Mouse (Mus musculus): Measurements from ENCODE around the gene Pdia2.

Gene Pdia2

GRCm38 (mm10) chr17:26198892-26199291 is at the start of gene Pdia2:
TSS of gene Pdia2 (minus strand) at chr17:26199087.
- DNase-seq: no peak

DNA sequence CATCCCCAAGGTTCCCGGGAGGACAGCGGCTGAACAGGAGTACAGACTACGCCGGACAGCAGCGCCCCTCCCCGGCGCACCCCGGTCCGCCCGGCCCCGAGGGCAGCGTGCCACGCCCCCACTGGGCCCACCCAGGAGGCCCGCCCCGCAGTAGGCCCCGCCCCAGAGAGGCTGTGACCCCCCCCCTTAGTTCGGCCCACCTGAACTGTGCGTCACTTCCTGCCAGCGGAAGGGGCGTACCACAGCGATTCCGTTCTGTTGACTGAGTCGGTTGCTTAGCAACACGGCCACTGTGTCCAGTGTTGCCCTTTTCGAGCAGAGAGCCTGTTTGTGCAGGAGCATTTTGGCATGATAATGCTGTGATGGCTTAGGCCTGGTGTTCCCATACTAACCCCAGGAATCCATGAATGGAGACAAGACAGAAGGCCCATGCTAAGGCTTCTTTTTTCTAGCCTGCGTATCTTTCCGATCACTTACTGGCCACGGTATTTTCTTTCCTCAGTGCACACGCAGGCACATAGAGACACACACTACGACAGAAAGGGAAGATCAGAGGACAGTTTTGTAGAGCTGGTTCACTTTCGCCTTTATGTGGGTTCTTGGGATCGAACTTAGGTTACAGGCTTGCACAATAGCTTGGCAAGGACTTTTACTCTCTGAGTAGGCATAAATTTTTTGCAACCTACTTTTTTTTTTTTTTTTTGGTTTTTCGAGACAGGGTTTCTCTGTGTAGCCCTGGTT is 45.4 kb upstream of the Pdia2 start, which contains the start of gene Fam234a:
Fam234a (minus strand) TSS at position 142 of the 741 bp plus-strand sequence.
- peak; percentile 96 for DNase-seq

DNA sequence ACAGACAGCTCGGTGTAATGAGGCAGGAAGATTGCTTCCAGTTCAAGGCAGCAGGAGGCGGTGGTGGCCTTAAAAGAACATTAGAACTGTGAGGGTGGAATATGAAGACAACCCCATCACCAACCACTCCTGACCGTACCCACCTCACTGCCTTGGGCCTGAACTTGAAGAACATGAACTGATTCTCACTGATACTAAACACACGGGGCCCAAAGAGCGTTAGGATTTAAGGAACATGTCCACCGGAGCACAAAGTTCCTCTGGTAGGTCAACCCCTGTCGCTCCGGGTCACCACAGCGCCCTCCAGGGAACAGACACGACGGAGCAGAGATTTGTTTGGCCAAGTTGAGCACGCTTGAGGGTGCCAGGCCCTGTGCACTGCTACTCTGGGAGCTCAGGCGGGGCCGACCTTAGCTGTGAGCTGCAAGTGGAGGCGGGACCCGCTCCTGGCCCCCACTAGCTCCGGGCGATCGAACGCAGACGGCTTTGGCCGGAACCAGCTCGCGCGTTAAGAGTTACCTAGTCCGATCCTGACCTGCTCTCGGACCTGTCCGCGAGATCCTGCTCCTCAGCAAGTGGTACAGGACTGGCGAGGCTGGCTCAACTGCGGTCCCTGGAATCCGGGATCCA is 44.7 kb upstream of the Pdia2 start:
- DNase-seq: peak; percentile 87

- no peak for DNase-seq
These were observed 42.1 kb upstream of the Pdia2 start for GRCm38 (mm10) chr17:26240990-26241389.

GRCm38 (mm10) chr17:26240120-26240790 is 41.4 kb upstream of the Pdia2 start:
- no peak for DNase-seq

DNA sequence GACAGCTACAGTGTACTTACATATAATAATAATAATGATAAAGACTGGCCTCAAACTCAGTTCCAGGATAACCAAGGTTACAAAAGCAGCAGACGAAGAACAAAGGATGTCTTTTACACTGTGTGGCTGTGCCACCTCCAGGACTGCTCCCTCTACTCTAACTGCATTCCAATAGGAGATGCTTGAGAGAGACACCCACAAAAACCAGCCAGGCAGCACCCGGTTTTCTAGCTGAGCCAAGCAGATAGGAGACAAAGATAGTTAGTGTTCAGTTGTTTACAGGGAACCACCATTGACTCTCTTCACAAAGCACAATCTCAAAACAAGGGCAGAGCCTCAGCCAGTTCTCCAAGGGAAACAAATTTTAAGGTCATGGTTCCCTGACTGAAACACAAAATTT is 40.7 kb upstream of the Pdia2 start:
- DNase-seq: no peak

- DNase-seq: no peak
These were observed 38.8 kb upstream of the Pdia2 start for GRCm38 (mm10) chr17:26237667-26238066.

DNA sequence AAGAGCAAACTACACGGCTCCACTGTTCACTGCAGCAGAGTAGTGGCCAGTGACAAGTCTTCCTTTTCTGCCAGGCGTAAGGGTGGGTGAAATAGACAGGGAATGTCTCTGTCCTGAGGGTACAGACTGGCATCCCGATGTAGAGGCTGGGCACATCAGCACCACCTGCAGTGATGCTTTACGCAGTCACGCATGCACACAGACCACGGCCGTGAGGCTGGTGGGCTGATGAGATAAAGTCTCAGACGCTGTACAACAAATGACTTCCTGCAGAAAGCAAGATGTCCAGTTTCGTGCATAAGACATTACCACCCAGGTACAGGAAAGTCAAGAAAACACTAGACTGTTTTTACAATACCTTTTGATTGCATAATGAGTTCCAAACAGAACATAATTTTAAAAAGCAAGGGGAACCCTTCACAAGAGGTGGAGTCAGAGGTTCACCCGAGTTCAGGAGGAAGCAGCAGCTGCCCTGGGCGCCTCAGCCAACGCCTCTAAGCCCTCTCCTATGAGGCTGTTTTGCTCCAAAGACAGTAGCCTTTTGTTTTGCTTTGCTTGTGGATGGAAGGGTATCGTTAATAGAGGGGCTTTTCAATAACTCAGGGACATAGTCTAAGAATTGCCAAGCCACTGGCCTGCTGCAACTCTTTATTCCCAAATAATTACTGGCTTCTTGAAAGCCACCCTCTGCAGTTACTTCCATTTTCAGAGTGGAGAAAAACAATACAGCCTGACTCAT is 36.4 kb upstream of the Pdia2 start:
- no peak for DNase-seq

DNA sequence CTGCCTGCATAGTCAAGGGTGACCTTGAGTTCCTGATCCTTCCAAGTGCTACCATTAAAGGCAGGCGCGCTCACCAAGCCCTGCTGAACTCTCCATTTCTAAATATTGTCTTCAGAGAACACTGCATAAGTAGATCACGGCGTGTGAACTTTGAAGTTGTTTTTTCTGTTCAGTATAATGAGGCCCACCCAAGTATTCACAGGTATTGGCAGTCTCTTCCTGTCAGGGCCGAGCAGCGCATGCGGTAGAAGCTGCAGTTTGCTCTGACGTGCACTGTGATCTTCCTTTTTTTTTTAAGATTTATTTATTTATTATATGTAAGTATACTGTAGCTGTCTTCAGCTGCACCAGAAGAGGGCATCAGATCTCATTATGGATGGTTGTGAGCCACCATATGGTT is 35.5 kb upstream of the Pdia2 start:
- DNase-seq: no peak

- no peak for DNase-seq
These were observed 34.0 kb upstream of the Pdia2 start for GRCm38 (mm10) chr17:26232863-26233262.

DNA sequence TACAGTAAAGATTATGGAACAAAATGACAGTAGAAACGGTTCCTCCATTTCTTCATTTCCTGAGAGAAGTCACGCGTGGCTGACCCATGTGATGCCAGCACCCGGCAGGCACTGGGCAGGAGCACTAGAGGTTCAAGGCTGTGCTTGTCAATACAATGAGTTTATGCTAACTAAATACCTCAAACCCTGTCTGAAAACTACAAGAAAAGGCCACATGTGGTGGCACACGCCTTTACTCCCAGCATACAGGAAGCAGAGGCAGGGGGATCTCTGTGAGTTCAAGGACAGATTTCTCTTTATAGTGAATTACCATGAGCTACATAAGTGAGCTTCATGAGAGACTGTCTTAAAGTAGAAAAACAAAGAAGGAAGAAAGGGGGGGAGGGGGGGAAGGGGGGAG is 32.3 kb upstream of the Pdia2 start:
- no peak for DNase-seq

DNA sequence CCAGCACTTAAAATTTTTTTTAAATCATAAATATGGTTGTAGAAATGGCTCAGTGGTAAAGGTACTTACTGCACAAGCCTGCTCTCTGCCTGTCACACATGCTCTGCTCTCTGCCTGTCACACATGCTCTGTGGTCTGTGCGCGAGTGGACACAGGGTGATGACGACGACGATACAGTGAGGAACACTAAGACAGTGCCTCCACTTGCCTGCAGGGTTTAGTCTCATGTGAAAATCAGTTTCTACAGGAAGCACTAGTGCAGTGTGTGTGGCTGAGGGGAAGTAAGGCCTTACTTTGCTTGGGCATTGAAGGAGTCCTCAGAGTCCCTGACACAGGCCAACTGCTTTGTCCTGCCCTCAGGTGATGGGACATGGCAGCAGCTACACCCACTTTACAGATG is 30.9 kb upstream of the Pdia2 start:
- no peak for DNase-seq

- peak; percentile 61 for DNase-seq
These were observed 26.3 kb upstream of the Pdia2 start for GRCm38 (mm10) chr17:26225150-26225549.

DNA sequence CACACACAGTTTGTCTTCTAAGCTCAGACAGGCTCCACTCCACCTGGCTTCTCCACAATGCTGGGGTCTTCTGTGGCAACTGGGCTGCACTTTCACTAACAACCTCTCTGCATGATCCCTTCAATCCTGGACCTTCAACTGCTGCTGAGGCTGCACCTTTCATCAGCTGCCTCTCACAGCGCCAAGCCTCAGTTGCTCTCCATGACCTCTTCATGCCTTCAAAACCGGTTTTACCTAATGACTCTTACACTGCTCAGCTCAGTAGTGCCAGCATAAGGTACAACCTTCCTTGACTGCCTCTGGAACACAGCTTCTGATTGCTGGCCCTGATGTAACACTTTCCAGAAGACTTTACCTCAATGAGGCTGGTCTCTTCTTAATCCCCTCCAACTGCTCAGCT is 22.6 kb upstream of the Pdia2 start:
- DNase-seq: no peak

- no peak for DNase-seq
These were observed 13.8 kb upstream of the Pdia2 start for GRCm38 (mm10) chr17:26212681-26213080.

DNA sequence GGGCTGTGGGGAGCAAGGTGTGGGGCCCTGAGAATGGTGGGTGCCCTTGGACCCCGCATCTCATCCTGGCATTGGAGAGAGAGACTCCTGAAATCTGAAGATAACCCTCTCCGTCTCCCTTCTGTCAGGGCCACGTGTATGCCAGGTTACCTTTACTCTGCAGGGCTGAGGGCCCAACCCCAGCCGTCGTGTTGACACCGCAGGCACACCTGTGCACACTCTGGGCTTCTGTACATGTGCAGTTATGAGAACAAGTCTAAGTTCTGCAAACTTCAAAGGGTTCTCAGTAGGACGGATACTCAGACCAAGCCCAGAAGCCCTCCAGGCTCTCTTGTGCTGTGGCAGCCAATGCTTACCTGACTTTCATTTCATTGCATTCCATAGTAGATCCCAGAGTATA is 13.4 kb upstream of the Pdia2 start:
- no peak for DNase-seq

GRCm38 (mm10) chr17:26207686-26208085 is 8.8 kb upstream of the Pdia2 start, which contains the start of gene Arhgdig:
TSS of gene Arhgdig (minus strand) at chr17:26207786.
- no peak for DNase-seq

GRCm38 (mm10) chr17:26206392-26206791 is 7.5 kb upstream of the Pdia2 start:
- DNase-seq: no peak

GRCm38 (mm10) chr17:26204766-26205165 is 5.9 kb upstream of the Pdia2 start:
- no peak for DNase-seq

DNA sequence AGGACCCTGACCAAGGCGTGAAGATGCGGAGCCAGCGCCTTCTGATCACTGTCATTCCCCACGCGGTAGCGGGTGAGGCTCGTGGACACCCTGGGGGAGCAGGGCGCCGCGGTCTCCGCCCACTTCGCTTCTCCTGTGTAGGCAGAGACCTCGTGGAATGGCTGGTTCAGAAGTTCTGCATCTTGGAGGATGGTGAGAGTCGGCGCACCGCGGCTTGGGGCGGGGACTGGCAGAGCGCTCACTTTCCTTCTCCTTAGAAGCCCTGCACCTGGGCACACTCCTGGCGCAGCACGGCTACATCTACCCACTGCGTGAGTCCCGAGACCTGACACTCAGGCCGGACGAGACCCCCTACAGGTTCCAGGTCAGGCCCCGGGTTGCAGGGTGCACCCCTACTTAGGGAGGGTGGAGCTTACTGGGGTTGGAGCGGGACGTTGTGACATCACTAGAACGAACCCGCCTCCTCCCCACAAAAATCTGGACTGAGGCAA is 4.5 kb upstream of the Pdia2 start:
- DNase-seq: peak; percentile 35

- peak; percentile 71 for DNase-seq
These were observed 3.9 kb upstream of the Pdia2 start, which contains the start of gene Rgs11 for GRCm38 (mm10) chr17:26202737-26203136. TSS of gene Rgs11 (plus strand) at chr17:26202951.

- no peak for DNase-seq
These were observed 3.1 kb upstream of the Pdia2 start for GRCm38 (mm10) chr17:26201998-26202397.
